Mouse (Mus musculus) embryonic fibroblast, embryonic 13.5 days (primary cell): Measurements from ENCODE around the gene Gstm7. TPM values are rescaled to one million over a fixed set of nuclear protein-coding genes. Genes with fewer than 3 reads are reported as not detected.
"Not testable (repeated sequence)": the region's sequence is repeated elsewhere in the genome, so short reads cannot be mapped to it uniquely, and the experiment has no call there.

Source experiments
- H3K27ac ChIP-seq: 2 replicates; pipeline ENCODE4 v1.5.1; 2012; ENCODE audit warnings: low read length, control low read depth, inconsistent platforms; ENCODE audit not compliant: insufficient read depth
- H3K4me1 ChIP-seq: 2 replicates; pipeline ENCODE4 v1.6.1; 2011; ENCODE audit warnings: low read length; ENCODE audit not compliant: control insufficient read depth, insufficient read depth
- H3K4me3 ChIP-seq: 2 replicates; pipeline ENCODE4 v1.5.1; 2011; ENCODE audit warnings: mild to moderate bottlenecking, control low read depth, low read length; ENCODE audit not compliant: insufficient read depth
- CTCF ChIP-seq: IDR thresholded peaks from 2 replicates; pipeline ENCODE4 v1.5.1; 2011; ENCODE audit warnings: mild to moderate bottlenecking, control low read depth, low read length, moderate library complexity, borderline replicate concordance; ENCODE audit not compliant: insufficient read depth
- POLR2A ChIP-seq: IDR thresholded peaks from 2 replicates; pipeline ENCODE4 v1.6.1; 2011; ENCODE audit warnings: low read depth, mild to moderate bottlenecking, control low read depth, low read length, moderate library complexity
- polyA plus RNA-seq: library from polyadenylated mRNA; stranded (reverse); fragments of >200 nt; gene quantifications from 2 replicates; pipeline ENCODE4 v1.2.4, GENCODE M21; 2011; ENCODE audit warnings: low read depth; ENCODE audit not compliant: missing spikeins, insufficient read length

The Gstm7 gene
- polyA plus RNA-seq, 1 experiment, result 2.3 TPM

GRCm38 (mm10) chr3:107895194-107895719 lies 36.4 kb downstream of the Gstm7 start:
- Histone ChIP-seq H3K4me3 (peak overlapping the region; percentile 24), H3K4me1 (no peaks in the 10 kb centered on the region), H3K27ac (no peak overlapping the region)
- TF ChIP-seq POLR2A, result no peak
- TF ChIP-seq CTCF, result no peak

DNA sequence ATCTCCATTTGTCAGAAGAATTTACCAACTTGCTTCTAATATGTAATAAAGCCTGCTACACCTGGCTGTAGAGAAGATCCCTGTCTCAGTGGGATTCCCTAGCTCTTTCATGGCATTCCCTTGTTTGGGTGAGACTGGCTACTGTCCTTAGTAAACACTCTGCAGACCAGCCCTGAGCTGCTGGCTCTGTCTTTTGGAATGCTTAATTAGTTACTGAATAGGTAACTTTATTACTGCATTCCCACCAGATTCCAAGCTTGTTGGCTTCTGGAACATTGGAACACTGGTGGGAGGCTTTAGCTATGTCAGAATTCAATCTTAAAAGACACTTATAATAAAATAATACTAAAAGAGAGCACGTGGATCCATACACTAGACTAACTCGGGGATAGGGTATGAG lies 42.4 kb downstream of the Gstm7 start:
- H3K4me1 ChIP-seq, H3K4me3 ChIP-seq, H3K27ac ChIP-seq: not testable (repeated sequence)

- TF ChIP-seq CTCF (no peak), POLR2A (no peak)
- H3K4me1 ChIP-seq, result no peaks in the 10 kb centered on the region
- H3K4me3 ChIP-seq, result no peak overlapping the region
- no peak overlapping the region for H3K27ac ChIP-seq
These were observed 43.7 kb downstream of the Gstm7 start for GRCm38 (mm10) chr3:107887674-107888495.

GRCm38 (mm10) chr3:107877747-107878736 lies 53.6 kb downstream of the Gstm7 start:
- H3K27ac ChIP-seq, result no peak overlapping the region
- no peak overlapping the region for H3K4me3 ChIP-seq
- H3K4me1 ChIP-seq, result no peaks in the 10 kb centered on the region
- no peak for TF ChIP-seq POLR2A
- no peak for TF ChIP-seq CTCF

DNA sequence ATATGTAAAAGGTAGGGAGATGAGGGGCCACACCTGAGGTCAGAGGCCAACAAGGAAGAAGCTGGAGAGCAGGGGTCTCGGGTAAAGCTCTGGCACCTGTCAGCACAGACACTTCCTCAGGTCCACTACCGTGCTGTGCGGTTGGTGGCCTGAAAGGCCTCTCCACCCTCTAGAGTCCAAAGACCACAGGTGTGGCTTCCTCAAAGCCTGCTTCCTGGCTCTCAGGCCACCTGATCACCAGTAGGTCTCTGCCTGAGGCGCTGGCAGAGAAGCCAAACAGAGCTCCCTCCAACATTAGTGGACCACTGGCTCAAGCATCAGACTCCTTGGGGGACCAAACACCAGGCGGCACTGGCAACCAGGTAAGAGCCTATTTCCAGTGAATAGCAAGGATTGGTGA lies 54.6 kb downstream of the Gstm7 start, which contains the start of gene Eps8l3:
Gene Eps8l3 (plus strand): TSS at position 225 of the 400 bp plus-strand sequence.
- no peak within 1 kb of the TSS for H3K27ac ChIP-seq
- no peaks in the 10 kb centered on the region for H3K4me1 ChIP-seq
- TF ChIP-seq CTCF, result no peak
- no peak for TF ChIP-seq POLR2A
- H3K4me3 ChIP-seq, result no peak within 1 kb of the TSS

Other genes with a start within 250 kb of the Gstm7 start
- gene Ahcyl1, start 235.3 kb downstream of the Gstm7 start, polyA plus RNA-seq, result 216 and 238 TPM in 2 replicates
- 208 and 272 TPM in 2 replicates for gene Csf1, start 171.3 kb downstream of the Gstm7 start, polyA plus RNA-seq
- not detected in 2 replicates for gene Eps8l3, start 54.6 kb downstream of the Gstm7 start, polyA plus RNA-seq
- gene Gstm5, start 36.0 kb downstream of the Gstm7 start, polyA plus RNA-seq, result 68.6 and 75.4 TPM in 2 replicates
- gene Gstm6, start 11.9 kb upstream of the Gstm7 start, polyA plus RNA-seq, result 2.0 and 3.7 TPM in 2 replicates
- gene Gstm3, start 37.5 kb upstream of the Gstm7 start, polyA plus RNA-seq, result not detected in 2 replicates
- gene Gstm2, start 54.6 kb upstream of the Gstm7 start, polyA plus RNA-seq, result 59.6 and 62.2 TPM in 2 replicates
- gene Gstm1, start 86.2 kb upstream of the Gstm7 start, polyA plus RNA-seq, result 51.2 and 63.8 TPM in 2 replicates
- 11.1 and 11.5 TPM in 2 replicates for gene Gstm4, start 113.1 kb upstream of the Gstm7 start, polyA plus RNA-seq
- 48.3 and 50.0 TPM in 2 replicates for gene Ampd2, start 154.8 kb upstream of the Gstm7 start, polyA plus RNA-seq
- 1.0 and 1.1 TPM in 2 replicates for gene Gnat2, start 161.0 kb upstream of the Gstm7 start, polyA plus RNA-seq
- gene Gnai3, start 214.3 kb upstream of the Gstm7 start, polyA plus RNA-seq, result 138 and 152 TPM in 2 replicates
- gene Gpr61, start 223.1 kb upstream of the Gstm7 start, polyA plus RNA-seq, result not detected in 2 replicates